Mouse (Mus musculus) CH12.LX (cell line): ENCODE results near the gene Ppp2r2c.

Experiments
- POLR2A ChIP-seq: IDR thresholded peaks from 2 replicates; pipeline ENCODE4 v1.6.1; 2011; ENCODE audit warnings: low read depth, mild to moderate bottlenecking, improper control_type of control experiment, low read length
- USF1 ChIP-seq: IDR thresholded peaks from 2 replicates; pipeline ENCODE4 v1.6.1; 2014; ENCODE audit warnings: low read depth, mild to moderate bottlenecking, inconsistent platforms, low read length, improper control_type of control experiment
- ZMIZ1 ChIP-seq: IDR thresholded peaks from 2 replicates; pipeline ENCODE4 v1.6.1; 2012; ENCODE audit warnings: low read depth, mild to moderate bottlenecking, inconsistent platforms, low read length, improper control_type of control experiment

DNA sequence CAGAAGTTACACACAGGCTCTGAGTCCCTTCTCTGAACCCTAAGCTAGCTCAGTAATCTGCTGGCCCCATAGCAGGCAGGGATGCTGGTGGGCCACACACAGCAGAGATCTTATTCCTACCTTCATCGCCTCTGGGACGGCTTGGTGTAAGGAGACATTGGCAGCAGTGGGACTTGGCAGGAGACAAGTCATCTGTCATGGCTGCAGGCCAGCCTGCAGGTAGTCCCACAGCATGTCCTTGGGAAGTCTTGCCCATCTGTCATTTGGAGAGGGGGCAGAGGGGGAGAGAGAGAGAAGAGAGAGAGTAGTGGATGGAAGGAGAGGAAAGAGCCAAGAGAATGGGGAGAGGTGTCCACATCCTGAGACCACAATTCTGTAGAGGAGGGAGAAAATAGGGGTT, 35.8 kb downstream of the Ppp2r2c start:
- no peak for TF ChIP-seq POLR2A
- no peak for TF ChIP-seq ZMIZ1
- TF ChIP-seq USF1, result no peak
